Mouse (Mus musculus) kidney, adult 2 months (tissue): ENCODE measurements around the gene Iars.

Source experiments
- CTCF ChIP-seq: fragments of 200-500 bp; conservative IDR thresholded peaks from 2 replicates; pipeline ENCODE4 v1.5.1; 2011; ENCODE audit warnings: low read depth, mild to moderate bottlenecking, control low read depth, low read length, moderate library complexity, mixed read lengths; ENCODE audit not compliant: insufficient read depth, insufficient read length
- POLR2A ChIP-seq: fragments of 200-500 bp; IDR thresholded peaks from one replicate; pipeline ENCODE4 v1.6.1; 2011; ENCODE audit warnings: low read depth, low read length, control low read depth

DNA sequence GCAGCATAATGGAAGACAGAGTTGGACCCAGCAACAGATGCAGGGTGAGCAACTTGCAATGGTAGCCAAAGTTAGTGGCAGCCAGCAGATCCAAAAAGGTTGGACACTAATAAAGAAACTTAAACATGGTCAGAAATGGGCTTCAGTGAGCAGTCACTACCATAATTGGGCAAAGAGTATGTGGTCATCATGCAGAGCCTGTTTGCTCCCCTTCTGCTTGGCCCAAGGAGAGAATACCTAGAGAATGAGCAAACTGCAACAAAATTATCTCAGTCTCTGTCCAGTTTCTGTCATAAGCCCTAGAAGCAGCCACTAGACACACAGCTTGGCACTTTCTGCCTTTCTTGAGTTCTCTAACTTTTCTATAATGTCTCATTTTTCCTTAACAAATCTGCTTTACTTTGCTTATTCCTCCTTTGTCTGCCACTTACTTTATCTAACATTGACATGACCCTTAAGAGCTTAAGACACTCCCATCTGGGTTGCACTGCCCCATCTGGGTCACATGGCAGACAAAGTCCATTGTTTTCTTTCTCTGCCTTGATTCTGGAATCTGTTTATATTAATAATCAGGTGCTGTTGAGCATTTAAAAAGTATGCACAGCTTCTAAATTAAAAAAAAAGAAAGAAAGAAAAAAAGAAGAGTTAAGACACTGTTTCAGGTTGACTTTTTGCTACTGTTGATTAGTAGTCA lies 38.1 kb upstream of the Iars start:
- TF ChIP-seq CTCF: no peak
- TF ChIP-seq POLR2A: no peak
